Mouse (Mus musculus) hindbrain, embryonic 15.5 days (tissue): ENCODE data around the gene Pnpla5. TPM values are rescaled to one million over a fixed set of nuclear protein-coding genes. Genes with fewer than 3 reads are reported as not detected.

Experiments used
- microRNA-seq: library from miRNA; unstranded; fragments of <30 nt; microRNA quantifications from one replicate; pipeline ENCODE4, GENCODE M21; 2016
- polyA plus RNA-seq: library from polyadenylated mRNA; unstranded; fragments of >200 nt; fragmentation: Nextera tagmentation; extraction: Ambion mirVana; gene quantifications from 2 replicates; pipeline ENCODE4 v1.2.1, GENCODE M21; 2015

The Pnpla5 gene
- polyA plus RNA-seq, 1 experiment from 2014 or later: not detected

Small RNAs within 50 kb of the gene (microRNA-seq; reads per million reads assigned to microRNA genes)
- not detected for gene Mir6392

Other genes with a start within 250 kb of the Pnpla5 start
- 0.45 and 0.52 TPM in 2 replicates for gene Efcab6, start 57.8 kb downstream of the Pnpla5 start, polyA plus RNA-seq
- gene Sult4a1, start 17.4 kb downstream of the Pnpla5 start, polyA plus RNA-seq: 109 and 120 TPM in 2 replicates
- gene Pnpla3, start 44.7 kb upstream of the Pnpla5 start, polyA plus RNA-seq: 5.0 and 6.6 TPM in 2 replicates
- gene Samm50, start 69.1 kb upstream of the Pnpla5 start, polyA plus RNA-seq: 85.9 and 88.6 TPM in 2 replicates
- 3.7 and 5.5 TPM in 2 replicates for gene Parvb, start 108.9 kb upstream of the Pnpla5 start, polyA plus RNA-seq
- 1.0 and 1.8 TPM in 2 replicates for gene Parvg, start 200.9 kb upstream of the Pnpla5 start, polyA plus RNA-seq